Mouse (Mus musculus) cerebellum, adult 2 months (tissue): ENCODE measurements around the gene Zscan26.

Source experiments
- CTCF ChIP-seq: fragments of 200-500 bp; IDR thresholded peaks from 2 replicates; pipeline ENCODE4 v1.5.1; 2011; ENCODE audit warnings: low read depth, mild to moderate bottlenecking, control low read depth, low read length, moderate library complexity, borderline replicate concordance; ENCODE audit not compliant: insufficient read depth
- POLR2A ChIP-seq: fragments of 200-500 bp; IDR thresholded peaks from 2 replicates; pipeline ENCODE4 v1.6.1; 2011; ENCODE audit warnings: low read length, control low read depth, borderline replicate concordance; ENCODE audit not compliant: insufficient read depth

DNA sequence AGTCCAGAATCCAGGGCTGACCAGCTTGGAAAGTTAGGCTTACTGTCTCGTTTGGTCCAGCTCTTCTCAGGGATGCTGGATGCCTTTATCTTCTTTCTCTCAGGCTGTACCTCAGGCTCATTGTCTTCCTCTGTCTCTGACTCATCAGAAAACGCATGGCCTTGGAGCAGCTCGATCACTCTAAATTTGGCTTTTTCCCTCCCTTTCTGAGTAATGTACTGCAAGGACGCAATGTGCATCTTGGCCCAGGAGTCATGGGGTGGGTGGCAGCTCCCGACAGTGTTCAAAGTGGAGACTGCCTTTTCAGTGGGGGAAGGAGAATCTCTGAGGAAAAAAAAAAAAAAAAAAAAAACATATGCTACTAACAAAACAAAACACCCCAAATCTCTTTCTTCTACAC, 30.2 kb downstream of the Zscan26 start:
- no peak for TF ChIP-seq CTCF
- TF ChIP-seq POLR2A, result no peak
